Mouse (Mus musculus): ENCODE results near the gene S100a11. TPM values are rescaled to one million over a fixed set of nuclear protein-coding genes. Genes with fewer than 3 reads are reported as not detected.
A peak's percentile ranks its signal among the peaks of the same experiment; 100 is the strongest.
"Not testable (repeated sequence)": the region's sequence is repeated elsewhere in the genome, so short reads cannot be mapped to it uniquely, and the experiment has no call there.

The S100a11 gene
- polyA plus RNA-seq (2016; fragmentation: Nextera tagmentation; extraction: Ambion mirVana): 241 and 293 TPM in 2 replicates

- Histone ChIP-seq H3K9me3 (replicated peaks) (no peaks in the 10 kb centered on the region), H3K36me3 (peaks cover 10% of the 10 kb centered on the region; the same call in 1 of the 2 replicates), H3K27me3 (ENCODE audit: low read depth, poor library complexity, severe bottlenecking) (peaks cover 7% of the 10 kb centered on the region; the same call in 1 of the 2 replicates), H3K4me3 (peak within 1 kb of the TSS; percentile 69), H3K4me1 (peaks cover 8% of the 10 kb centered on the region; the same call in 1 of the 2 replicates), H3K27ac (peak within 1 kb of the TSS; percentile 84)
- under 1% methylated on average over 38 of the region's 38 CpGs for WGBS
- DNase-seq (ENCODE audit: low spot score): peak; percentile 75
These were observed at the start of gene S100a11 for GRCm38 (mm10) chr3:93520330-93521193. Gene S100a11 (plus strand): TSS chr3:93520488.

GRCm38 (mm10) chr3:93480053-93480452 lies 40.2 kb upstream of the S100a11 start:
- 96% methylated on average over 1 of the region's 1 CpGs for WGBS
- no peak for DNase-seq (ENCODE audit: low spot score)

GRCm38 (mm10) chr3:93481982-93482616 lies 38.2 kb upstream of the S100a11 start:
- no peak for DNase-seq (ENCODE audit: low spot score)
- no peak overlapping the region for H3K27ac ChIP-seq
- no peaks in the 10 kb centered on the region for H3K9me3 ChIP-seq (replicated peaks)
- peaks cover 4% of the 10 kb centered on the region; the same call in 1 of the 2 replicates for H3K4me1 ChIP-seq
- no peak overlapping the region for H3K4me3 ChIP-seq
- no peaks in the 10 kb centered on the region for H3K27me3 ChIP-seq (ENCODE audit: low read depth, poor library complexity, severe bottlenecking)
- no peaks in the 10 kb centered on the region for H3K36me3 ChIP-seq
- 61% methylated on average over 2 of the region's 2 CpGs for WGBS

More at GRCm38 (mm10) chr3:93480053-93480452, 40.2 kb upstream of the S100a11 start:
- H3K9me3 ChIP-seq (replicated peaks): no peaks in the 10 kb centered on the region
- H3K27me3 ChIP-seq (ENCODE audit: low read depth, poor library complexity, severe bottlenecking): no peaks in the 10 kb centered on the region
- H3K4me3 ChIP-seq: no peak overlapping the region
- no peak overlapping the region for H3K27ac ChIP-seq
- H3K4me1 ChIP-seq: peaks cover 4% of the 10 kb centered on the region; the same call in 1 of the 2 replicates
- no peaks in the 10 kb centered on the region for H3K36me3 ChIP-seq

GRCm38 (mm10) chr3:93485611-93486010 lies 34.7 kb upstream of the S100a11 start:
- DNase-seq (ENCODE audit: low spot score): no peak
- peaks cover 4% of the 10 kb centered on the region; the same call in 1 of the 2 replicates for H3K4me1 ChIP-seq
- H3K27ac ChIP-seq: no peak overlapping the region
- no peaks in the 10 kb centered on the region for H3K36me3 ChIP-seq
- 93% methylated on average over 3 of the region's 3 CpGs for WGBS
- H3K4me3 ChIP-seq: no peak overlapping the region
- no peaks in the 10 kb centered on the region for H3K27me3 ChIP-seq (ENCODE audit: low read depth, poor library complexity, severe bottlenecking)
- H3K9me3 ChIP-seq (replicated peaks): no peaks in the 10 kb centered on the region

- no peak for DNase-seq (ENCODE audit: low spot score)
- Histone ChIP-seq H3K4me1 (no peaks in the 10 kb centered on the region), H3K27me3 (ENCODE audit: low read depth, poor library complexity, severe bottlenecking) (no peaks in the 10 kb centered on the region), H3K9me3 (replicated peaks) (no peaks in the 10 kb centered on the region), H3K4me3 (no peak overlapping the region), H3K36me3 (no peaks in the 10 kb centered on the region), H3K27ac (no peak overlapping the region)
- WGBS: 94% methylated on average over 2 of the region's 2 CpGs
These were observed 31.7 kb upstream of the S100a11 start for GRCm38 (mm10) chr3:93488541-93488940.

- H3K36me3 ChIP-seq: no peaks in the 10 kb centered on the region
- WGBS: 78% methylated on average over 3 of the region's 3 CpGs
- no peak for DNase-seq (ENCODE audit: low spot score)
These were observed 28.1 kb upstream of the S100a11 start for GRCm38 (mm10) chr3:93492176-93492575.

GRCm38 (mm10) chr3:93493992-93494391 lies 26.3 kb upstream of the S100a11 start:
- Histone ChIP-seq H3K4me3 (no peak overlapping the region), H3K4me1 (no peaks in the 10 kb centered on the region), H3K27ac (no peak overlapping the region), H3K9me3 (replicated peaks) (no peaks in the 10 kb centered on the region), H3K36me3 (no peaks in the 10 kb centered on the region), H3K27me3 (ENCODE audit: low read depth, poor library complexity, severe bottlenecking) (no peaks in the 10 kb centered on the region)
- WGBS: 2% methylated on average over 4 of the region's 4 CpGs
- DNase-seq (ENCODE audit: low spot score): peak; percentile 36

More at GRCm38 (mm10) chr3:93492176-93492575, 28.1 kb upstream of the S100a11 start:
- Histone ChIP-seq H3K4me3 (no peak overlapping the region), H3K27me3 (ENCODE audit: low read depth, poor library complexity, severe bottlenecking) (no peaks in the 10 kb centered on the region), H3K4me1 (no peaks in the 10 kb centered on the region), H3K9me3 (replicated peaks) (no peaks in the 10 kb centered on the region), H3K27ac (no peak overlapping the region)

- DNase-seq (ENCODE audit: low spot score); H3K9me3 ChIP-seq (replicated peaks); H3K36me3 ChIP-seq; H3K4me1 ChIP-seq; H3K4me3 ChIP-seq; H3K27ac ChIP-seq; H3K27me3 ChIP-seq (ENCODE audit: low read depth, poor library complexity, severe bottlenecking): not testable (repeated sequence)
- 28% methylated on average over 5 of the region's 5 CpGs for WGBS
These were observed 25.5 kb upstream of the S100a11 start for GRCm38 (mm10) chr3:93494774-93495173.

GRCm38 (mm10) chr3:93497131-93497530 lies 23.2 kb upstream of the S100a11 start:
- 82% methylated on average over 3 of the region's 3 CpGs for WGBS
- H3K27ac ChIP-seq: no peak overlapping the region
- no peaks in the 10 kb centered on the region for H3K9me3 ChIP-seq (replicated peaks)
- H3K4me1 ChIP-seq: no peaks in the 10 kb centered on the region
- no peaks in the 10 kb centered on the region for H3K36me3 ChIP-seq
- H3K4me3 ChIP-seq: no peak overlapping the region
- no peak for DNase-seq (ENCODE audit: low spot score)
- no peaks in the 10 kb centered on the region for H3K27me3 ChIP-seq (ENCODE audit: low read depth, poor library complexity, severe bottlenecking)

- Histone ChIP-seq H3K9me3 (replicated peaks) (no peaks in the 10 kb centered on the region), H3K27ac (no peak overlapping the region), H3K4me3 (no peak overlapping the region), H3K4me1 (no peaks in the 10 kb centered on the region), H3K36me3 (no peaks in the 10 kb centered on the region), H3K27me3 (ENCODE audit: low read depth, poor library complexity, severe bottlenecking) (no peaks in the 10 kb centered on the region)
- DNase-seq (ENCODE audit: low spot score): no peak
These were observed 21.2 kb upstream of the S100a11 start for GRCm38 (mm10) chr3:93499129-93499528.

GRCm38 (mm10) chr3:93504536-93505189 lies 15.6 kb upstream of the S100a11 start:
- WGBS: 86% methylated on average over 7 of the region's 7 CpGs
- no peaks in the 10 kb centered on the region for H3K27me3 ChIP-seq (ENCODE audit: low read depth, poor library complexity, severe bottlenecking)
- no peaks in the 10 kb centered on the region for H3K9me3 ChIP-seq (replicated peaks)
- no peak for DNase-seq (ENCODE audit: low spot score)
- H3K4me3 ChIP-seq: no peak overlapping the region
- H3K36me3 ChIP-seq: no peaks in the 10 kb centered on the region
- no peak overlapping the region for H3K27ac ChIP-seq
- H3K4me1 ChIP-seq: no peaks in the 10 kb centered on the region

- Histone ChIP-seq H3K27me3 (ENCODE audit: low read depth, poor library complexity, severe bottlenecking) (no peaks in the 10 kb centered on the region), H3K9me3 (replicated peaks) (no peaks in the 10 kb centered on the region), H3K4me1 (no peaks in the 10 kb centered on the region), H3K27ac (no peak overlapping the region), H3K36me3 (no peaks in the 10 kb centered on the region), H3K4me3 (peak overlapping the region; percentile 15; the same call in 1 of the 2 replicates)
- 41% methylated on average over 30 of the region's 30 CpGs for whole genome bisulfite sequencing
- no peak for DNase-seq (ENCODE audit: low spot score)
These were observed 14.1 kb upstream of the S100a11 start for GRCm38 (mm10) chr3:93505960-93506863.
